Mouse (Mus musculus) liver, embryonic 14.5 days (tissue): Measurements from ENCODE around the gene Mapk14.

Experiments used
- CTCF ChIP-seq: IDR thresholded peaks from 2 replicates; pipeline ENCODE4 v1.5.1; 2016; ENCODE audit warnings: antibody characterized with exemption, low read depth, control low read depth
- EP300 ChIP-seq: IDR thresholded peaks from 2 replicates; pipeline ENCODE4 v1.6.1; 2016; ENCODE audit warnings: antibody characterized with exemption, low read depth

- TF ChIP-seq CTCF (no peak), EP300 (no peak)
Observed at GRCm38 (mm10) chr17:28766781-28767515, 75.8 kb downstream of the Mapk14 start.
